Mouse (Mus musculus): ENCODE measurements at regions not wholly inside any gene's neighbourhood (a gene's known extent, or its start where the extent isn't known, plus 50 kb on each side); places are given as distances from the start of the nearest gene placed in this dataset.

GRCm38 (mm10) chr7:71782496-71782895 lies 431.2 kb upstream of the Gm10295 start:
- no peak overlapping the region for H3K27ac ChIP-seq
- TF ChIP-seq CTCF (IDR thresholded peaks at IDR 0.05): no peak
- no peak for DNase-seq (ENCODE audit: extremely low spot score in 1 of 2, low spot score in 2 of 2)
- no peak overlapping the region for H3K4me3 ChIP-seq
- intact Hi-C loops (cut with DNase I): no loop called here

DNA sequence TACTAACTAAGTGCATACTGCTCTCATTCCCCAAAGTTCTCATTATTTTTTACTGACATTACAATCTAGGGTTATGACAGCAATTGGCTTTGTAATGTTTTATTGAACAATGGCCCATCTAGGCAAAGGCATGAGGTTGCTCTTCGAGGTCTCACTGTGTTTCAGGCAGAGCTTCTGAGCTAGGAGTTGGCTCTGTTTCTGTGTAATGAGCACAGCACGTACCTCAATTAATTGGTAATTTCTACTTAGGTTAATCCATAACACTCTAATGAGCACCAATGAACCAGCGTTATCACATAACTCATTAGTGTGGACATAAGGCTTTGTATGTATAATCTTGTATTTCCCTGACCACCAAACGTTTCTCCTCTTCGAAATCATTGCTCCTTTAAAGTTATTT lies 398.6 kb upstream of the Gm10295 start:
- no peak for DNase-seq (ENCODE audit: extremely low spot score in 1 of 2, low spot score in 2 of 2)
- H3K27ac ChIP-seq: no peak overlapping the region
- no peak overlapping the region for H3K4me3 ChIP-seq
- TF ChIP-seq CTCF (IDR thresholded peaks at IDR 0.05): no peak
- intact Hi-C loops (cut with DNase I): no loop called here

GRCm38 (mm10) chr7:71746118-71746897 lies 395.0 kb upstream of the Gm10295 start:
- TF ChIP-seq CTCF (IDR thresholded peaks at IDR 0.05): no peak

GRCm38 (mm10) chr7:71728509-71728908 lies 377.2 kb upstream of the Gm10295 start:
- intact Hi-C loops (cut with DNase I): no loop called here
- no peak for TF ChIP-seq CTCF (IDR thresholded peaks at IDR 0.05)
- H3K4me3 ChIP-seq: no peak overlapping the region

More at GRCm38 (mm10) chr7:71746118-71746897, 395.0 kb upstream of the Gm10295 start:
- intact Hi-C loops (cut with DNase I): no loop called here
- Histone ChIP-seq H3K27ac (no peak overlapping the region), H3K4me3 (no peak overlapping the region)
- no peak for DNase-seq (ENCODE audit: extremely low spot score in 1 of 2, low spot score in 2 of 2)

DNA sequence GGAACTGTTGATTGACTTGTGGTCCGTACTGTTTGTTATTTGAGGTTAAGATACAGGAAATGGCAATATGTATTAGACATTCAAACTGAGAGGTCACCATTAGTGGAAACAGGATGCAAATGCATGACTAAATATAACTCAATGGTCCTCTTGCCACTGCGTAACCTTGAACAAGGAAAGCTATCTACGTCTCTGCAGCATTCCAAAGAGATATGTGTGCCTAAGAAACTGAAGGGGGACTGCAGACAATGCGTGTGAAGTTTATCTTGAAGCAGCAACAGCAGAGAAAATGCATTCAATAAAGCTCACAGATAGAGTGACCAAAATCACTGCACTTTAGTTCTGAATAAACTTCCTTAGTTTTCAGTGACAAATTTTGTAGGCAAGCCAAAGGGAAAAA lies 356.9 kb upstream of the Gm10295 start:
- intact Hi-C loops (cut with DNase I): no loop called here
- DNase-seq (ENCODE audit: extremely low spot score in 1 of 2, low spot score in 2 of 2): no peak
- Histone ChIP-seq H3K4me3 (no peak overlapping the region), H3K27ac (no peak overlapping the region)
- TF ChIP-seq CTCF (IDR thresholded peaks at IDR 0.05): no peak

More at GRCm38 (mm10) chr7:71728509-71728908, 377.2 kb upstream of the Gm10295 start:
- DNase-seq (ENCODE audit: extremely low spot score in 1 of 2, low spot score in 2 of 2): no peak
- H3K27ac ChIP-seq: no peak overlapping the region

GRCm38 (mm10) chr7:71706201-71706600 lies 354.9 kb upstream of the Gm10295 start:
- intact Hi-C loops (cut with DNase I): no loop called here
- Histone ChIP-seq H3K4me3 (no peak overlapping the region), H3K27ac (no peak overlapping the region)
- no peak for TF ChIP-seq CTCF (IDR thresholded peaks at IDR 0.05)
- no peak for DNase-seq (ENCODE audit: extremely low spot score in 1 of 2, low spot score in 2 of 2)

DNA sequence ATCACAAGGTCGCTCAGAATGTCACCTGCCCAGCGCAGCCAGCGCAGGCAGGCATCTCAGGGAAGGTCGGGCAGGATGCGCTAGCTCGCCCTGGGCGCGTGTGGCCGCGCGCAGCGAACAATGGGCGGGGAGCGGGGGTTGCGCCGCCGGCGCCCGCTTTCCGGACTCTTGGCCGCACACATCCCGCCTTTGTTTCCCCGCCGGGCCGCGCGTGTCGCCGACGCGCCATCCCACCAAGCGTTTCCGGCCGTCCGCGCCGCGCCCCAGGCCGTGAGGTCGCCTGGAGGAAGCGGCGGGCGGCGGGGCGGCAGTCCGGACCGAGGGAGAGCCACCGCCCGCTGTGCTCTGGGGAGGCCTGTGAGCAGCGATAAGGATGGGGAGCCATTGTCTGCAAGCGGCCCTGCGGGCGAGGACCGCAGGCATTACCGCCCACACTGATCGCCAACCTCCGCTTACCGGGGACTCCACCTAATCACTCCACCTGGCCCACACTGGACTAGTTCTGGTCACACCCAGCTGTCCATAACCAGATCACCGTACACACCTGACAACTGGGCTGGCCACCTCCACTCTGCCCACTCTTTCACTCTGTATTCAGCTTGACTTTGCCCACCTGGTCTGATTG lies 354.3 kb upstream of the Gm10295 start:
- no peak; the same call in 1 of the 2 replicates for TF ChIP-seq CTCF (IDR thresholded peaks at IDR 0.05)
- intact Hi-C loops (cut with DNase I): no loop called here
- no peak overlapping the region for H3K27ac ChIP-seq

DNA sequence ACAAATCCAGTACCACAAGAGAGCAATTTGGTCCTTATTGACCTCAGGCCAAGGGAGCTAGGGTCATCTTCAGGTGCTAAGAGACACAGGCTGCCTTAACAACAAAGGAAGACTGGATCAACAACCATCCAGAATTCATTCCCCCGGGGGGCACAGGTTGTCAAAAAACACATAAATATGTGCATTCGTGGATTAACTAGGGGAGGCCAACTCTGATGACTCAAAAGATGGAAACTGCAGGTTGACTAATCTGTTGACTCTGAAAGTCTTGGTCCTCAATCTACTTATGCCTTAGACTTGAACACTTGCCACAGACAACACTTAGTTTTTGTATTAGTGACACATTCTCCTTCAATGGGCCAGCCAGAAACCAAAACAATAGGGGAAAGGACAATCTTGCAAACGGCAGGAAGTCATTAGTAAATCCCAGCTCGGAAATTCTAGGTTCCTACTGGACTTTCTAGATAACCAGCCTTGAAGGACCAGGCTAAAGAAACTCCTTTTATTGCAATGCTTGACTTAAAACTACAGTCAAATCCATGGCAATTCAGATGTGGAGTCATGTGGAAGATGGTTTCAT lies 353.5 kb upstream of the Gm10295 start:
- intact Hi-C loops (cut with DNase I): no loop called here
- H3K27ac ChIP-seq: no peak overlapping the region
- H3K4me3 ChIP-seq: peak overlapping the region; percentile 55
- no peak for DNase-seq (ENCODE audit: extremely low spot score in 1 of 2, low spot score in 2 of 2)
- TF ChIP-seq CTCF (IDR thresholded peaks at IDR 0.05): no peak

More for the DNA sequence above, 354.3 kb upstream of the Gm10295 start:
- peak; percentile 21 to 27 for DNase-seq (ENCODE audit: extremely low spot score in 1 of 2, low spot score in 2 of 2)
- peak overlapping the region; percentile 55 for H3K4me3 ChIP-seq
